Mouse (Mus musculus): ENCODE measurements around the gene Nfasc.

Gene Nfasc

DNA sequence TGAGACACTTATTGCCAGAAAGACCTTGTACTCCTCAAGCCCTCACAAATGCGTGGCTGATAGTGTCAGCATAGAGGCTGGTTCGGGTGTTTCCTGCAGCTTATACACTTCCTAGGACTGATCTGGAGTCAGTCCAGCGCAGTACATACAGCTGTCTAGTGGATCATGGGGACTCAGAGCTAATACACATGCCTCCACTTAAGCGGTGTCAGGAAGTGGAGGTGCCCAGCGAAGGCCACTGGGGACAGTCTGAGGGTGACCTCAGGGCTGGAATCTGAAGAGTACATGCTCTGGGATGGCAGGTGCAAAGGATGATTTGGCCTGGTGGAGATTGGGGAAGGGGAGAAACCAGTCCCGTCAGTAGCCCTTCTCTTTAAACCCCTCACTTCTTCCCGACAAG is 200.9 kb downstream of the Nfasc start:
- no peak for DNase-seq (ENCODE audit: low spot score in 2 of 2)

DNA sequence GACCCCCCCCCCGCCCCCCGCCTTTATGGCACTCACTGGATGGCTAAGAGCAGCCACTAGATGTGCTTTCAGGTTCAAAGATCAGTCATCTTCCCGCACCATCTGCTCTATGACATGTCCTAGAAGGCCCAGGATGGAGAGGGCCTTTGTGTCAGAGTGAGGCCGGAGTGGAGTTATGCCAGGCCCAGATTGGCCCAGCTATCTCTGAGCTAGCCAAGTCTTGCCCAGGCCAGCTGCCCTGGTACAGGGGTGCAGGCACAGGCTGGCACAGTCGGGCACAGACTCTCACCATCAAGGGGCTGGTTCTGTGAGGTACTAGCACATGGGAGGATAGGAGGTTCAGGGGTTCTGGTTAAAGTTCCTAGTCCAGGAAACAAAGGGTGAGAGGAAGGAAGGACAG is 203.9 kb downstream of the Nfasc start:
- DNase-seq (ENCODE audit: low spot score in 2 of 2): no peak

DNA sequence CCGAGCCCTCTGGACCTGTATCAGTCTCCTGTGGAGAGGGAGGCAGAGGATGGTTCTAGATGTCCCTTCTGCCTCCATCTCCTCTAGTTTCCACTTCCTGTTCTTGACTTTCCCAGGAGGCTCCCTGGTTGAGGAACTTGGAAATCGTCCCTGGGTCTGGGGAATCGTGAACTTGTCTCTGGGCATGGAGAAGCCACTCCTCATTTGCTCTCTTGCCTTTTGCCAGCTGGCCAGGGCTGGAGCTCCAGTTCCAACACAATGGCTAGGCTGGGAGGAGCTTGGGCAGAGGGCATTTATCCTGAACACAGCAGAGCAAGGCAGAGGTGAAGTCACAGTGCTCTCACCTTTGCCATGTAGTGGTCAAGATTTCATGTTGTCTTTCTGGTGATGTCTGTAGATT is 205.2 kb downstream of the Nfasc start:
- no peak for DNase-seq (ENCODE audit: low spot score in 2 of 2)

DNA sequence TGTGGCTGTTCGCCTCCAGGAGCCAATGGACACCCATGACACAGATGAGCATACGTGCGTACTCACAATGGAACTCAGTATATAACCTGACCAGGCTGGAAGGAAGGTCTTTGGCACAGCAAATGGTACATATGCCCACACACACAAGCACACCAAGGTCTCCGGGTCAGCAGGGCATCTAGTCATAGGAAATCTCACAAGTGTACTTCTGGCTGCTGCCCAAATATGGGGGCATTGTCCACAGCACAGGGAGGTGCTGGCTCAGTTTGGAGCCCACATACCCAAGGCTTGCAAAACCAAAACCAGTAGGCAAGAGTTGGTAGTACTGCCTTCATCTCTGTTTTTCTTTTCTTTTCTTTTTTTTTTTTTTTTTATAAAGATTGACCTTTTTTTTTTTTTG is 206.1 kb downstream of the Nfasc start:
- no peak for DNase-seq (ENCODE audit: low spot score in 2 of 2)

DNA sequence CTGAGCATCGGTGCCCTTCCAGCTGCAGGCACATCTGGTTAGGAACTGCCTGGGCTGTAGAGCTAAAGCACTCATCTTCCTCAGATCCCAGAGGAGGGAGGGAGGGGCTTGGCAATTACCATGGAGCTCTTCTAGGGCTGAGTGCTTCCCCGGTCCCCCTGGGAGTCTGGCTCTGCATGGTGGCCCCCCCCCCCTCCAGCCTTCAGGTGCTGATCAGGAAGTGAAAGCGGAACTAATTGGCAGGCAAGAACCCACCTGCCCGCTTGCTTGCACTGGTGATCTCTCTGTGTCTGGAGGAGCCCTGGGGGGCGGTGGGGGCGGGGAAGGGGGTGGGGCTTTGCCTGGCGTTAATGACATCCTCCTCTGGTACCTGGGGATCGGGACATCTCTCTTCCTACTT is 207.8 kb downstream of the Nfasc start:
- DNase-seq (ENCODE audit: low spot score in 2 of 2): no peak

DNA sequence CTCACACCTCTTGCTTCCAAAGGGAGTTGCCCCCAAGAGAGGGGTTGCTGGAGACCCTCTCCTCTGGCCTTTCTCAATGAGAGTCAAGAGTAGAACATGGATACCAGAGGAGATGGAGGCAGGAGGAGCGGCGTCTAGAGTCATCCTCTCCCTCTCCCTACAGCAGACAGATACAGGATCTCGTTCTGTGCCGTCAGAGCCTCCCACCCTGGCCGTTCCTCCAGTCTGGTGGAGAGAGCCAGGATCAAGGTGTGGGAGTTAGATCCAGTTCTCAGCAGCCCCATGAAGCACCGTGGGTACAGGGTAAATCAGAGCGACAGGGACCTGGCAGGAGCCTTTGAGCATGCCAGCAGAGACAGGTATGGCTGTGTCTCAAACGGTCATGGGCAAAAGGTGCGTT is 209.1 kb downstream of the Nfasc start:
- DNase-seq (ENCODE audit: low spot score in 2 of 2): no peak

DNA sequence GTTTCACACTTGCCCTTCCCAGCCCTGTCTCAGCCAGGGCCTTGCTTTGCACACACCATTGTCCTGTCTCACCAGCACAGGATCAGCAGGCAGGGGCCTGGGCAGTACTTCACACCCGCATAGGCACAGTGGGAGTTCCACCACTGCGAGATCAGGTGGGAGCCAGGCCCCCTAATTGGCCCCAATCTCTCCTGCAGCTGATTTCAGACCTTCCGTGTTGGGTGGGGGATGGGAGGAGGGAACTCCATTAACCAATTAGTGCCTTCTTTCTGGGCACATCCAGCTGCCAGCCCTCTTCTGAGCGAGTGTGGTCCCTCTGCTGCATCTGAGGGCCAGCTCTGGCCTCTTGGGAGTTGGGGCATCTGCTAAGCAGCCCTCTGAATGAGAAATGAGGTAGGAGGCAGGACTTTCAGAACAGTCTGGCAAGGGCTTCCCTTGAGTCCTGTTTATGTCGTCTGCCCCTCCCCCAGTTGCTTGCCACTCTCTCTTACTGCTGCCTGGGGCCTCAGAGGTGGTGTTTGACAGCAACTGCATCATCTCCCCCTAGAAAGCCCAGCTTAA is 210.9 kb downstream of the Nfasc start:
- DNase-seq (ENCODE audit: low spot score in 2 of 2): no peak

DNA sequence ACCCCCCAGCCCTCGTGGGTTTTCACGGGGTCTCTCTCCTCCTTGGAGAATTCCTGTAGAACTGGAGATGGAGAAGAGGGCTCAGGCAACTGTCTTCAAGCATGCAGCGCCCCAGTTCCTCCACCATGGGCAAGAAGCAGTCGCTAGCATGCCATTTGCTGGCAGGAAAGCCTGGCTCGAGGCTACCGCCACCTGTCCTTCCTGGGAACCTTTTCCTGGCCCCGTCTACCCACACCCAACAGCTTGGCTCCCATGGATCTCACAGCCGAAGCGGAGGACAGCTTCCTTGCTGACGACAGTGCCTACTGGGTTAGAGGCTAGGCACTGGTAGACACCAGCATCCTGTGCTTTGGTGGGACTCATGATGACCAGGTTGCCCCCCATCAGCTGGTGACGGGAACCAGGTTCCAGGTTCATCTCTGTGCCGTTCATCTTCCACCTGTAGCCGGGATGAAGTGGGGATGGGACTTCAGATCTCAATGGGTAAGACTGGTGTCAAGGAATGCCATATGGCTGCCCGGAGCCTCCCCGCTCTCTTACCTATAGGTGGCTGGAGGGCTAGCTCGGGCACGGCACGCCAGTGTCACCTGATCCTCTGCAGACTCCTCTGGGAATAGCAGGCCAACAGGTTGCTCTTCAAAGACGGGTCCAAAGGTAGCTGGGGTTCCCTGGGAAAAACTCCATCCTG is 212.8 kb downstream of the Nfasc start:
- DNase-seq (ENCODE audit: low spot score in 2 of 2): no peak

DNA sequence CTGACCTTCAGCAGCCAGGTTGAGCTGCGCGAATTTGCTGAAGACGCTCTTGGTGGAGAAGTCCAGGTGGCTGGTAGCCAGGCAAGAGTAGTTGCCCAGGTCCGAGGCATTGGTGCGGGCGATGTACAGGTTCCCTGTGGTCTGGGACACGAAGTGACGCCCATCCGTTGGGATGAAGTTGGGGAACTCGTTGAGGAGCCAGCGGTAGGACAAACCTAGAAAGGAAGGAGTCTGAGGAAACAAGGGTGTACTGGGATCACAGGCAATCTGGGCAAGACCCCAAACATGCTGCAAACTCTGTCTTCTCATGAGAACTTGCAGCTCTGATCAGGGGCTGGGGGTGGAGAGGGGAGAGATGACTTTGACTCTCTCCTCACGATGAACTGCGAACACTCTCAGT is 213.5 kb downstream of the Nfasc start:
- DNase-seq (ENCODE audit: low spot score in 2 of 2): no peak

DNA sequence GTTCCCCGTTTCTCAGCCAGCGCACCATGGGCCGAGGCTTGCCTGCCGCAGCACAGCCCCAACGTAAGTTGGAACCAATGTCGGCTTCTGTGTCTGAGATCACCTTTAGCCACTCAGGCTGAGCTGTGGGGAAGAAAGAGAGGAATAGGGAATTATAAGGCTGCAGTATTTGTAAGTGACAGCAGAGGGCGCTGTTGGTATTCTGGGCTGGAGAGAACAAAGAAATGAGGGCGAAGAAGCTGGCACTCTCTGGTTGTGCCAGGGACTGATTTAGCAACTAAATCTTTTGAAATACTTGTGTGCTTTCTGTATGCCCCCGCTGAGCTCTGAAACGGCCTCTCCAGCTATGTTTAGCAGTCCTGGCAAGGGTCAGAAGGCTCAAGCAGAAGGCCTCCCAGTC is 215.8 kb downstream of the Nfasc start:
- peak; percentile 34 to 45 for DNase-seq (ENCODE audit: low spot score in 2 of 2)

DNA sequence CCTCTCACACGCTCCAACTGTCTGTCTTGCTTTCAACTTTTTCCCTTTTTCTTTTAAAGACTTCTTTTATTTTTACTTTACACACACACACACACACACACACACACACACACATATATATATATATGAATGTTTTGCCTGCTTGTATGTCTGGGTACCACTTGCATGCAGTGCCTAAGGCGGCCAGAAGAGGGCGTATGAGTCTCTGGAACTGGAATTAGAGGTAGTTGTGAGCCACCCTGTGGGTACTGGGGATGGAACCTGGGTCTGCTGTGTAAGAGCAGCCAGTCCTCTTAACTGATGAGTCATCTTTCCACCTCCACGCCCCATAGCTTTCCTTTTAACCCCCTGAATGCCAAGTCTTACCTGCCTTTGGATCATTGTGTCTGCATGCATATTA is 217.7 kb downstream of the Nfasc start:
- DNase-seq (ENCODE audit: low spot score in 2 of 2): no peak

DNA sequence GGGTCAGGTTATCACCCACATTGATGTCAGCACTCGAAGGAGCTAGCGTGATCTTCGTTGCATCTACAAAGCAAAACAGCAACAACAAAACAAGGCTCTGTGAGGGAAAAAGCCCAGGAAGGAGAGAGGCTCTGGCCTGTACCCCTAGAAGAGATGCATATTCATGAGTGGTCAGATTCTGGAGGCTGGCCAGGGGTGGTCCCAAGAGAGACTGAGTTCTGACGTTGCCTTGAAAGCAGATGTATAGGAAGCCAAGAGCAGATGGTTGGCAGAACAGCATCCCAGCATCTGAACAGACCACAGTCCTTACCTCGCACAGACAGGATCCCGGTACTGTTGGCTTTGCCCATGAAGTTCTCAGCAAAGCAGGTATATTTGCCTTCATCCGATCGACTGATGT is 218.5 kb downstream of the Nfasc start:
- DNase-seq (ENCODE audit: low spot score in 2 of 2): no peak

DNA sequence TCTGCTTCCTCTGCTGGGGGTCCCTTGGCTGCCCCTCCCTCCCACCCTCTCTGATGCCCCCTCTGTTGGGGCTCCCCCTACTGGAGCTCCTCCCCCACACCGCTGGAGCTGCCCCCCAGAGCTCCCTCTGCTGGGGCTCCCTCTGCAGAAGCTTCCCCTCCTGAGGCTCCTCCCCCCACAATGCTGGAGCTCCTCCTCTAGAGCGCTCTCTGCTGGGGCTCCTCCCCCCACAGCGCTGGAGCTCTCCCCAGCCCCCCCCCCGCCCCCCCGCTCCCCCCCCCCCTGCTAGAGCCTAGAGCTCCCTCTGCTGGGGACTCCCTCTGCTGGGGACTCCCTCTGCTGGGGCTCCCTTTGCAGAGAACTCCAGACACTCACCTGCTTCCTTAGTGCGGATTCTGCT is 220.8 kb downstream of the Nfasc start:
- DNase-seq (ENCODE audit: low spot score in 2 of 2): peak; percentile 16 to 18

DNA sequence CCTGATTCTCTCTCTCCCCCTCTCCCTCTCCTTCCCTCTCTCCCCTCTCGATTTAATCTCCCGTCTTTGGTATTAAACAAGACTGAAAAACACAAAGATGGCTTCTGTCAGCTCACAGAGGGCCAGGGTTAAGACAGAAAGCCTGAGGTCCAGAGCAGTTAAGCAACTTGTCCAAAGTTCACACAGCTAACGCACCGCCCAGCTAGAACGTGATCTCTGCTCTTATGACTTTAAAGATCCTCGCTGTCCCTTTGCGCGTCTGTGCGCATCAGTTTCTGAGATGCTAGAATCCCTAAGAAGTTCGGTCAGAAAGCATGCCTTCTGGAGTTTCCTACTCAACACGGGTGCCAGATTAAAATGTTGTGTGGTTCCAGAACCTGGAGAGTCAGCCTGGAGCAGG is 221.9 kb downstream of the Nfasc start:
- no peak for DNase-seq (ENCODE audit: low spot score in 2 of 2)

DNA sequence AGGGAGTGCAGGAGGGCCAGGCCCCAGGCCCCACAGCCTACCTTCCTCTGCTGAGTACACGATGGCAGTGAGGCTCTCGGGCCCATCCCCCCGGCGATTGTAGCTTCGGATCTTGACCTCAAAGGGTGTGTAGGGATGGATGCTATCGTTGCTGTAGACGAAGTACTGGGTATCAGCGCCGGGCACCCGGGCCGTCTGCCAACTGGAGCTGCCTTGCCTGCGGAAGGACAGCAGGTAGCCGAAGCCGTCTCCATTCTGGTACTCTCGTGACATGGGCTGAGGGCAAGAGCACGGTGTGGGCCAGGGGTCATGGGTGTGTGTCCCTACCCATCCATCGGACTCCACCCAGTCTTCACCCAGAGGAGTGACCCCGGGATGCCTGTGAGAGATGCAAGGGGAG is 223.0 kb downstream of the Nfasc start:
- no peak for DNase-seq (ENCODE audit: low spot score in 2 of 2)

DNA sequence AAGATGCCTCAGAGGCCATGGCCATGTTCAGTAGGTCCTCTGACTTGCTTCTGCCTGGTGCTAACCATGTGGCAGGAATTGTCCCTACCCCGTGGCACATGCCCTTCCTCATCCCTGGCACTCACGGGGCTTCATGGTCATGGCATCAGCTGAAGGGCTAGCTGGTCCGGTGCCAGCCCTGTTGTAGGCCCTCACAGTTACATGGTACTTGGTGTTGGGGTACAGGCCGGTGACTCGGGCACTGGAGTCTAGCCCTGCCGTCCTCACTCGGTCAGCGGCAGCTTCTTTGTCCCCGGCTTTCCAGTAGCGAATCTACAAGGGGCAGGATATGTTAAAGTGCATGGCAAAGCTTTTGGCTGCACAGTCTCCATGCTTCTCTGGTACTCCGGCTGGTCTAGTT is 224.8 kb downstream of the Nfasc start:
- DNase-seq (ENCODE audit: low spot score in 2 of 2): no peak

DNA sequence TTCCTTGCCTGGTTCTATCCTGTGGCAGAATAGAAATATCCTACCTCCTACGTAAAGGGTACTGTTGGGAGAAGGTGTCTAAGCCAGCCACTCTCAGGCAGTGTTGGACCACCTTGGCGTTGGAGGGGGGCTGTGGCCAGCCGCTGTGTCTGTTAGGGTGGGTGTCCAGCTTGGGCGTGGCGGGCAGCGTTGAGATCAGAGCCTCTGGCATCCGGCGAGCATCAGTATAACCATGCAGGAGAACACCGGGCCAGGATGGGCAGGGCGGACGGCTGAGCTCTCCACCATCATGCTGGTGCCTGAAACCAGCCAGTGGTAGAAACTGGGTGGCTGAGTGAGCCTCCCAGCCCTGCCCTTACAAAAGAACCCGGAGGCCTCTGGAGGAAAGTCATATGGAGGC is 226.3 kb downstream of the Nfasc start:
- no peak for DNase-seq (ENCODE audit: low spot score in 2 of 2)

Data from urinary bladder, adult 18-20 months (tissue).